Mouse (Mus musculus): Measurements from ENCODE around the gene Poll.
A peak's percentile ranks its signal among the peaks of the same experiment; 100 is the strongest.
"Not testable (repeated sequence)": the region's sequence is repeated elsewhere in the genome, so short reads cannot be mapped to it uniquely, and the experiment has no call there.

Gene Poll

DNA sequence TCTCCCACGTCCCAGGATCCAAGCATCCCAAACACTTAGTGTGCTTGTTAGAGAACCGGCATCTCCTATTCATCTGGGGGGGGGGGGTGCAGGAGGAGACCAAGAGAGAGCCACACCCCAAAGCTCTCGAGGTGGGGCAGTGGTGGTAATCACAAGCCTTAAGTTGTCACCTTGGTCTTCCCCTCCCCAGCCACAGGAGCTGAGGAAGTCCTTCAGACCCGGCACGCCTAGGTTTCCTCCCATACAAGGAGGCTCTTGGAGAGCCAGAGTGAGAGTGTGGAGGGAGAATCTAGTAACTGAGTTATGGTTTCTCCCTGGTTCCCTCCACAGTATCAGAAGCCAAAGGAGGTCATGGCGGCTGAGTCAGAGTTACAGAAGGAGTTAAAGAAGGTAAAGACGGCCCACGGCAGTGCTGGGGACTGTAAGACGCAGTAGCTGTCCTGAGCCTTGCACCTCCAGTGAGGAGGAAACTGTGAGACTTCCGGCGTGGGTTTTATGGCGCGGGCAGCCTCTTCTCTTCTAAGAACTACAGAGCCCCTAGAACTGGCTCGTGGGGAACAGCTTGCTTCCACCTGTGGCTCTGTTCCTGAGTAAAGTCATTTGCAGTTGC lies 16.9 kb upstream of the Poll start:
- no peak for DNase-seq

DNA sequence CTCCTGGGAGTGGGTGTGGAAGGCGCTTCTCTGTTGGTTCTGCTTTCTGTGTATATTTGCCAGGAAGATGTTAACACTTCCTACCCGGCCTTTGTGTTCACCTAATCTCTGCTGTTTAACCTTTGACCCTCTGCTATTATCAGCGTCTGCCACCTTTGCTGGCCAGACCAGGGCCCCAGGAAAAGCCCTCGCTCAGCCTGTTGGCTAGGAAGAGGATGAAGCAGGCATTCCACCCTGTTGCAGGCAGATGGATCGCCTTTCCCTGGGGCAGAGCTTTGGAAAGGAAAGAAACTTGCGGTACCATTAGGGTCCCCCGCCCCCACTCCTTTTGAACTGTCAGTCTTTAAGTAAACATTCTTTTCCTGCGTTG lies 15.3 kb upstream of the Poll start:
- no peak for DNase-seq

DNA sequence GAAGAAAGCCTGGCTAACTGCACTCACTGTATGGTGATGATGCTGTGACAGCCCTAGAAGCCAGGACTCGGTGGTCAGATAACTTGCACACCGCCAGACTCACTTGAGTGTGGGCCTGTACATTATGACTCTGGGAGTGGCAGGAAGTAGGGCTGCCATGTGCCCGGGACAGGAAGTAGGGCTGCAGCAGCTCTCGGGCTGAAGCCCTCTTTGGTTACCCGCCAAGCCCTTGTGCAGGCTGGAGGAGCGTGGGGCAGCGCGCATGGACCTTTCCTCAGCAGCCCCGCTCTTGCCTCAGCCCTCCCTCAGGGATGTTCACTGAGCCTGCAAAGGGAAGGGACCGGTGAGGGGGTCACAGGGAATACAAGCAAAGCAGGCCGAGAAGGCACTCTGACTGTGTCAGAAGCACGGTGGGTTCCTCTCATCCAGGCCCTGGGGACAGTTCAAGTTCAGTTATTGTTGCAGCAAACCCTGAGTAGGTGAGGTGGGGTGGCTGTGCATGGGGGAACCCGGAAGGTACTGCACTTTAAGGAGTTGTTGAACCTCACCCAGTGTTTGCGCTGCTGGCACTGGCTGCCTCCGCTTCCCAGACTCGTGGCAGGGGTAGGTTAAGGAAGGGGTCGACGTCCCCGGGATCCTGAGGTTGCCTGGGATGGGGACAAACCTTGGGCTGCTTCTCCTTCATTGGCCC lies 14.8 kb upstream of the Poll start:
- no peak for DNase-seq

DNA sequence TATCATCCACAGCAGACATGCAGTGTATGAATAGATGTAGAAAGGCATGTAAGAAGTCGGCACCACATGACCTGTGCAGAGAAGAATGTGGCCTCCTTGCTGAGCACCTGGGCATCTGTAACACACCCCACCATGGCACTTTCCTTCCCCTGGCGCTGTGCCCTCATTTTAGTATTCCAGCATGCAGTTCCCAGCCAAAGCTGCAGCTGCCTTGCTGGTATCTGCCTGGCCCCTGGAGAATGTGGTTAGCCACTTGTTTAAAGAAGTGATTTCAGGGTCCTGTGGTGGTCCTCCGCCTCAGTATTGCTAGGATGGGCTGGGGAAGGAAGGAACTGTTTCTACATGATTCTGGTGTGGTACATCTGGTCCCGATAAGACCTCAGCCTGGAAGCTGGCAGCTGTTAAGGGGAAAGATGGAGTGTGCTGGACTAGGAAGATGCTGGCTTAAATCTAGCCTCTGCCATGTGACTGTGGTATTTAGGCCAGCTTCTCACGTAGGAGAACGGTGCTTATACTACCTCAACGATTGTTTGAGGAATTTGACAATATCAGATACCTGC lies 14.1 kb upstream of the Poll start:
- DNase-seq: no peak

DNA sequence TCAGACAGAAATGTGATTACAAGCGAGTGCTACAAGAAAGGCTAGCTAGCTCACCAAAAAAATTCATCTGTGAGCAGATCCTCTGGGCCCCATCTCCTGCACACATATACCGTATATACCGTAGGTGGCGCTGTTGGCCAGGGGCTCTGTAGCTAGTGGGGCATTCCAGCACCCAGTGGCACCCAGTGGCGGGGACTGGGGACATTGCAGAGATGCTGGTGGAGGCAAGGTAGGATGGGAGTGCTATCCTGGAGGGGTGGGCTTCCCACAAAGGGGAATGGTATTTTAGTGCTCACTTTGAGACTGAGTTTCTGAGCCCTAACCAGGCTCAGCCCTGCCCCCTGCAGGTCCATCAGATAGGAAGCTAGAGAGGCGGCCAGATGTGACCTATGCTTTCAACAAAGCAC lies 13.5 kb upstream of the Poll start:
- DNase-seq: peak; percentile 83 to 89

DNA sequence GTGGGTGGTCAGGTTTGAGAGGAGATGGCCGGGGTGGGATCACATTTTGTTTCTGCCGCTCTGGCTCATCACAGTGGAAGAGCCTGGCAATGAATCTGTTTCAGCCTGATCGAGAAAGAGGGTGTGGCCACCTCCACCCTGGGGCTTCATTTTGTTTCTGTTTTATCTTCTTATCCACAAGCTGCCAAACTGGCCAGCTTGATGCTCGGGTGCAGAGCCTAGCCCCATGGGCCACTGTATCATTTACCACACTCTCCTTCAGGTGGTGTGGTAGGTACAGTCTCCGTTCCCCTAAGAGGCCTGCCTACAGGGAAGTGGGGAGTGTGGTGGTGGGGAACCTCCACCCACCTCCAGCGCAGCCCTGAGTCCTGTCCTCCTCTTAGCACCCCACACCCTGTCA lies 12.7 kb upstream of the Poll start:
- DNase-seq: no peak

DNA sequence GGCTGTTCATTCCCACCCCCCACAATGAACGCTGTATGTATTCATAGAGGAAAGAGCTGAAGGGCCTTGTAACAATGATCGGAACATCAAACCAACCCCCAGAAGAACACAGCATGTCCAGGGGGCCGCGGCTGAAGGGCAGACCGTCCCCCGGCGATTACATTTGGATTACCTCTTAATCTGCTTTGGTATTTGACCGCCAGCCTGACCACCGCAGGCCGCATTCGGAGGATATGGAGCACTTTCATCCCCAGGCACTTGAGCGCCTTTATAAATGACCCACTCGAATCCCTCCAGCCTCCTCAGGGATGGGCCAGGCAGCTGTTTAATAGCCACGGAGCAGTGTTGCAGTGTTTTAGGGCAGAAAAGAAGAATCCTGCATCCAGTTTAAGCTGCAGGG lies 7.0 kb upstream of the Poll start:
- DNase-seq: no peak

DNA sequence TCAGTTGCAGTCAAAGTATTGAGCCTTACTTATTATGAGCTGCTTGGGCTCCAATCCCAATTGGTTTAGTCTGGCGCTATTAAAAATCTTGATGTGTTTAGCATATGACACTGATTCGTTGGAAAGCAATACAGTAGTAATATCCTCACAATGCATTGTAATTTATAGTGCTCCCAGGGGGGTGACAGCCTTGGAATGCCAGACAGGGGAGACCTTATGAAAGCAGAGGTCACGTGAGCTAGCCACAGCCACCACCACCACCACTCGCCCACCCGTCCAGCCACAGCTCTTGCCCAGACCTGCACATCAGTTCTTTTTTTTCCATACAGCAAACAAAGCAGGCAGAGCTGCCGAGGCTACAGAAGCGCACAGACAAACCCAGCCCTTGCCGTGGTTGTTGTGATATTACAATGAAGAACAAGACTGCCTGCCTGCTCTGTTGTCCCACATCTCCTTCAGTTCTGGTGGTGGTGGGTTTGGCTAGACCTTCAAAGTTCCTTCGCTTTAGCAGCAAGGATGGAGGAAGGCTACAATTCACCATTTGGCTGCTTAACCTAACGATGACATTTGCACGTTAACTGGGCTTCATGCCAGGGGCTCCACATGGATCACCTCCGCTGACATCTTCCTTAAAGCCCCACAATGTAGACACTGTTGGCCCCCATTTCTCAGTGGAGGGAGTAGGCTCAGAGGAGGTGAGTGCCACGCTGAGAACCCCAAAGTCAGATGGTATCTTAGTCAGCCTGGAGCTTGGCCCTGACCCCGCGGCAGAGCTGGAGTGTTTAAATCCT lies 5.8 kb upstream of the Poll start:
- peak; percentile 64 to 71 for DNase-seq

DNA sequence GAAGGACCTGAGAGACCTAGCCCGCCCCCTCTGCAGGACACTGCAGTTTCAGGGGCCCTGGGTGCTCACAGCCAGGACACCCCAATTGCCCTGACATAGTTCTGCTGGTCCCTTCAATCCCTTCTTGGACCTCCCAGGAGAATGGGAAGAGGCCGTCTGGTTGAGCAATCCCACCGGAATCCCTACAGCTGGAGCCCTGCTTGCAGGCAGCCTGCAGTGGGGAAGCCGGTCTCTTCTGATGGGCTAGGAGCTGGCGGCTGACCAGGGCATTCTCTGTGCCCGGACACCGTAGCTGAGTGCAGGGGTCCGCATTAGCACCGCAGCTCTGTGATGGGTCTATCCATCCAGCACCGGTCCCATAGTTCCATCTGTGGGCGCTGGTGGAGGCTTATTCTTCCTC lies 6.2 kb downstream of the Poll start:
- DNase-seq: no peak

DNA sequence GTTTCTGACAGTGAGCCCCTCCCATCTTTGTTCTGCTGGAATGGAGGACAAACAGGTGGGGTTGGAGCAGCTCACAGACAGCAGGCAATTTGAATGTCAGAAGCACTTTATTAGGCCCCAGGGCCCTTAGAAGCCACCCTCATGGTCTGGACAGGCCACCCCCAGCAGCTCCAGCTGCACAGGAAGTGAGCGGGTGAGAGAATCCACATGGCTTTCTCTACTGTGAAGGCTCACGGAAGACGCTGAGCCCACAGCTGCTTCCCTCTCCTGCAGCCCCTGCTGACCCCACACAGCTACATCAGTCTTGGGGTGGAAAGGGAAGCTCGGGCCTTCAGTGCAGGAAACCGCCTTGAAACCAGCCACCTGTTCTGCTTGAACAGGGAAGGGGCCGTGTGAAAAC lies 8.1 kb downstream of the Poll start:
- DNase-seq: no peak

DNA sequence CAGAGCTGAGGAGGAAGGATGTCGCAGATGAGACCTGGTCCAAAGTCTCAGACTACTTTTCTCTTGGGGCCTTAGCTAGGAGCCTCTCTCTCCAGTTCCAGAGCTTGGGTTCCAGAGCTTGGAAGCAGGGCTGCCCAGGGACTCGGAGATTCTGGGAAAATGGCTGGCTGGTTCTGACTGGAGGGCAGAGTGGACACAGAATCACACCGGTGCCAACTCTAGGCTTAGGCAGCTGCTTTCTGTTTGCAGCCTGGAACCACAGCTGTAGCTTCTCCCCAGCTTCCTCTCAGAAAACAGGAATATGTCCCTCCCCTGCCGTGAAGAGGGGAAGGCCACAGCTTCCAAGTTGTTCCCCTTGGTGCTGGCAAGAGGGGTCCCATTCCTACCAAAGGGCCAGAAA lies 10.4 kb downstream of the Poll start:
- no peak for DNase-seq

DNA sequence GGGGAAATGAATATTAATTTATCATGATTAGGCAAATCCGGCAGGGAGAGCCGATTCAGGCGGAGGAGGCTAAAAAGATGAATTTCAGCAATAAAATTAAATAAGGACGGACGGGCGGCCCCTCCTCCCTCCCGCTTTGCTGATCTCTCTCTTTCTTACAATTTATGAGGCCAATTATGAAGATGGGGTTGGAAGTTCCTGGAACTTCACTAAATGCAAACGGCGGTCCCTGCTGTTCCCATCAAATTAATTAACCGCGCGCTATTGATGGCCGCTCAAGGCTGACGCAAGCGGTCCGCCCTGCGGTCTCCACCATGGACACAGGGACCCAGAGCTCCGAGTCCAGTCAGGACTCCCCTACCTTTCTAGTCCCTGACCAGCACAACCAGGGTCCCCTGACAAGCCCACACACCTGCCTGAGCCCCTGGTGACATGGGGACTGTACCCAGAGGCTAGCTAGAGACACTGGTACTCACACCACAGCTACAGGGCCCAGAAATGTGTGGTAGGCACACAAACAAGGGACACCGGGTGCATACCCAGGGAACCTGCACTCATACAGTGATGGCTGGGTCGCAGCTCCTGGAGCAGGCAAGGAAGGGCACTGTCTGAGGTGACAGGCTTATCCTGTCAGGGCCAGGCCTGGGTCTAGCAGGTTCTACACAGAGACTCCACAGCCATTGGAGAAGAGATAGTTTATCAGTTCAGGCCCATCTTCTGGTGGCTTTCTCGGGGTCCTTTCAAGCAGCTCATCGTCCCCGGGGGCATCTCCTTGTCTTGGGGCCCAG lies 11.0 kb downstream of the Poll start:
- DNase-seq: no peak

DNA sequence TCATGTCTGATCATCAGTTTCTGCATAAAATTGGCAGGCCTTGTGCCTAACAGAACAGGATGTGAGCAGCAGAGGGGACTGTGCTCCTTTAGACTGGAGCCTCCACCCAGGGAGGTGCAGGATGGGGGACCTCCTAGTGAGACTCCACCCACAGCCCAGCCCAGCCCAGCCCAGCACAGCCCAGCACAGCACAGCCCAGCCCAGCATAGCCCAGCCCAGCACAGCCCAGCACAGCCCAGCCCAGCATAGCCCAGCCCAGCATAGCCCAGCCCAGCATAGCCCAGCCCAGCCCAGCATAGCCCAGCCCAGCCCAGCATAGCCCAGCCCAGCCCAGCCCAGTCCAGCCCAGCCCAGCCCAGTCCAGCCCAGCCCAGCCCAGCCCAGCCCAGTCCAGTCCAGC lies 12.1 kb downstream of the Poll start:
- not testable (repeated sequence) for DNase-seq

DNA sequence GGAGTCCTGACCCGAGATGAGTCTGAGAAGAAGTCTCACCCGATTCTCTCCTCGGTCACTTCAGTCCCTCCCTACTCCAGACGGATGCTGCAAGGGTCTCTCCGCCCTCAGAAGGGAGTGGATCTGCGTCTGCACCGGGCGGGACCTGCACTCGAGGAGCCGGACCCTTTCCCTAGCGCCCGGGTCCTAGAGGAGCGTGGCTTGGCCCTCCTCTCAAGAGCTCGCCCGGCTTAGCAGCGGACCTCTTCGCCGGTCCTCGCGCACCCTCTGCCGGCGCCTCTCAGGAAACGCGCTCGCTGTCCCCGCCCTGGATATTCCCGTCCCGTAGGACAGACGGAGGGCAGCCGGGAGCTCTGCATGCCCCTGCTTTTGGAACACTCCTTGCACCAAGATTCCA lies 15.4 kb downstream of the Poll start:
- DNase-seq: peak; percentile 91 to 92

DNA sequence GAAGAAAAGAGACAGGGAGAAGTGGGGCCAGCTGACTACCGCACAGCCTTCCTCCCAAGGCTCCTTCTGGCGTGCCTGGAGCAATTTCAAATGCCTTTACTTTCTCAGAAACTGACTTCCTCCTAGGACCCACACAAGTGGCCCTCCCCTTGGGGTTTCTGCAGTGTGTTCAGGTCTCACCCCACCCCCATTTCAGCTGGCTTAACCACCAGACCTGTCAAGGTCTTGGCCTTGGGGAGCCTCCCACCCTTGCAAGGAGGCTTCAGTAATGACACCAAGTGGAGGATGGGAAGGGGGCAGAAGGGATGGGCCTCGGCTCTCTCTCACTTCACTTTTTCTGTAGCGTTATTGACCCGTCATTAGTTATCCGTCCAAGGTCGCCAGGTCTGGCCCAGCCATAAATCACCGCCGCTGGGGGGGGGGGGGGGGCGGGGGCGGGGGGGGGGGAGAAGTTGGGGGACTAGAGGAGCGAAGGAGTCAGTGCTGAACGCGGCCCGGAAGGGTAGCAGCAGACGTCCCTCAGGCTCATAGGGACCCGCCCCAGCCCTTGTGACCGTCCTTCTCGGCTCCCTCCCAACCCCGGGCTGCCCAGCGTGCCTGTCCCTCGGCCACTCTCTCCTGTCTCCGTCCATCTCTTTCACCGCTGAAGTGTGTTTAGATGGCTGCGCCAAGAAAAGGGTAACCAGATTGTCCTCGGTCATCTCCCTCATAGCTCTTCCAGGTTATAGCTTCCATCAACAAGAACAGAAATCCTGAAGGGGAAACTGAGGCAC lies 16.0 kb downstream of the Poll start:
- peak; percentile 37 to 51 for DNase-seq

DNA sequence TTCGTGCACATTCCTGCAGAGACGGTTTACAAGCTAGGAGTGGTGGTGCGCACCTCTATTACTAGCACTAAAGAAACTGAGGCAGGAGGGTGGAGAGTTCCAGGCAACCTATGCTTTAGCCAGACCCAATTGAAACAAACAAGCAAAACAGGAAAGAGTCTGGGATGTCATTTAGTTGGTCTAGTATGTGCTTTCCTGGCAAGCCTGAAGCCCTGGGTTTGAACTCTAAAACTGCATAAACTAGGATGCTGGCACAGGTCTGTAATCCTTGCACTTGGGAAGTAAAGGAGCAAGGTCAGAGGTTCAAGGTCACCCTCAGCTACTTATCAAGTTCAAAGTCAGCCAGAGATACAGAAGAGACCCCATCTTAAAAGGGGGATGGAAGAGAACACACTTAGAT lies 18.3 kb downstream of the Poll start:
- DNase-seq: no peak

DNA sequence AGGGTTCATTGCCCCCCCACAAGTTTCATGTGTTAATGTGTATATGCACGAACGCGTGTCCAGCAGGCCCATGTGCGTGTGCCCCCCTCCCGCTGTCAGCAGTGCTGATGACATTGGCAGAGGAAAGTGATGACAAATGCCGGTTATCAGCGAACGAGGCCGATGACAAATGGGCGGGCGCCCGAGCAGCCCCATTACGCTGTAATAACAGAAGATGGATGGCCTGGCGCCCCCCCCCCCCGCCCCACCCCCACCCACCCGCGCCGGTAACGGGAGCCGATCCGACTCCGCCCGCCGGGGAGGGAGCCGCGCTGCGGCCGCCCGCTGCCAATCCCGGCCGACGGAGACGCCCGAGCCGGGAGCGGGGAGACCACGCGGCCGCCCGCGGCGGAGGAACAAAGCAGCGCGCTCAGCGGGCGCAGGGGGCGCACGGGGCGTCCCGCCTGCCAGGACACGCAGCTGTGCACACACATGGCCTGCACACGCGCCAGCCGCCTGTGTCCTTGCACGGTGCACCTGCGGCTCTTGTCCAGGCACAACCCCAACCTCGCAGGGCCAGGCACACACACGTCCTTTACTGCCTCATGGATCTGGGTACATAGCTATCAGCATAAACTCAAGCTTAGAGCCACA lies 18.8 kb downstream of the Poll start:
- peak; percentile 64 to 65 for DNase-seq

DNA sequence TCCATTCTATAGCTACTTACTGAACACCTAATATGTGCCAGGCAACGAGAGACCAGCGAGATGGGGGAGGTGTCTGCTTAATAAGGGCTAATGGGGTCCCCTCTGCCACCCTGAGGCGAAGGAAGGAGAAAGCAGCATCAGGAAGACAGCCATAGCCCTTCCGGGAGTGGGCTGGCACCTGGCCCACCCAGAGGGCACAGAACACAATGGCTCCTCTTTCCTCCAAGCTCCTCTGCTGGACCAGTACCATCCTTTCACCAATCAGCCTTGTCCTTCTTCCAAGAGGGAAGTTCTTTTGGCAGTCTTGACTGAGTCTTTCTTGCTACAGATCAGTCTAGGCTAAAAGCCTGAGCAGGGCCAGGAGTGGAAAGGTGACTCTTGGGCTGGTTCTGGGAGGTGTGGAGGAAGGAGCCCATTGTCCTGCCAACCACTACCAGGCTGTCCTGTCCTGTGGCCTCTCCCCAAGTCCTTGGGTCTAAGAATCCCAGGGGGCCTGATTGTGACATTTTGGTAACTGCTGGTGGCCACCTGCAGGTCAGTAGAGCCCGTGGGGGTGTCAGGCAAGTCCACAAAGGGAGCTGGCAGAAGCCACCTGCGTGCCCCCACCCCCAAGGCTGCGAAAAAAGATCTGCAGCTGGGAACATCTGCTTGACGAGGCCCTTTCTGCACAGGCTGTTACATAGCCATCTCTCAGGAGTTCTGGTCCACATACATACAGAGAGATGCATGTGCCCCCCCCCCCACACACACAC lies 19.5 kb downstream of the Poll start:
- DNase-seq: peak; percentile 45 to 63

DNA sequence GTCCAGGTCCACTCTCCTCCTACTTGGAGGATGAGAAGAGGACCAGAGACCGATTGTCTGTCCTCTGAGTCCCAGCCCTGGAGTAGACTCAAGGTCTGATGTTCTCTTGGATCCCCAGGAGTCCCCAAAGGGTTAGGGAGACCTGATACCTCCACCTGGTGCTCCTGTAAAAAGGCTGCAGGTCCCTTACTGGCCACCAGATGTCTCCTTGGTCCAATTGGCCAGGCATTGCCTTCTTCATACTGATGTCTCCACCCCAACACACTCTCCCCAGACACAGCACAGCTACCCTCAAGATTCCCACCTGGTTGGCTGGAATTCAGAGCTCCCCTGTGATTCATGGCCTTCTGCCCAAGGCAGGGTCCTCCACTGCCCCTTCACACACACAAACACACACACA lies 22.8 kb downstream of the Poll start:
- DNase-seq: peak; percentile 74 to 81

DNA sequence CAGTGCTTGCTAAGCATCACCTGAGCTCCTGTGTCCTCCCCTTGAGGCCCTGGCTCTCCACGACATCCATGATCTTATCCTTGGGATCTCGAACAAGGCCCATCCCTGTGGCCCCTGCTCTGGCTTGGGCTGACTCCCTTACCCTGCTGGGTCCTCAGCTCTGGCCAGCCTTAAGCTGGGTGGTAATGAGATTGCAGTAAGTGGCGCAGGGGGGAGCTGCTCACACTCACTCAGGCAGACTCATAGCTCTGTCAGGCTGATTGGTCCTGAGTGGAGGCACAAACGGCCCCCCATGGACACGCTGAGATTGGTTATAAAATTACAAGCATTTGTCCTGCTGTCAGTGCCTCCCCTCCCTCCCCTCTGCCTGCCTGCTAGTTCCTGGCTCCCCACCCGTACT lies 24.4 kb downstream of the Poll start:
- no peak for DNase-seq

DNA sequence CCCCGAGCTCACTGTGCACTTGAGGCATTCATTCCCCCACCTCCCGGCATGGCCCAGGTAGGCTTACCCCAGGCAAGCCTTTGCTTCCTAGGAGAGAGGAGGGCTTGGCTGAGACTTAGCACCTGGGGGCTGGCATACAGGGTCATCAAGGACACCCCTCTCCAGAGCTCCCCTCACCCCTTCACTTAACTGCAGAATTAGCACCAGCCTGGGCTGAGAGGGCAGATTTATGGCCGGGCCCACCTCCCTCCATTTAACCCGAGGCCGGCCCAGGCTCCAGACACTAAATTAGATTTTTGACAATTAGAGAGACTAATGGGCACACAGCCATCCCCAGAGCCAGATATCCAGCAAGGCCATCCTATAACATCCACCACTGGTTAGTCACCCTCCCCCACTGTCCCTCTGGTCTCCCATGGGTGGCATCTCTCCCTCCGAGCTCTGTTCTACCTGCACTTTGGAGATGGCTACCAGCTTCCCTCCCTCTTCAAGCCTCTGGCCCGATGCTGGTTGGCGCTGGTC lies 25.1 kb downstream of the Poll start:
- no peak for DNase-seq
